Mouse (Mus musculus): ENCODE results near the gene Arl8a. TPM values are rescaled to one million over a fixed set of nuclear protein-coding genes. Genes with fewer than 3 reads are reported as not detected.

Arl8a gene
- polyA plus RNA-seq, 1 experiment, result 32.7 TPM

GRCm38 (mm10) chr1:135128986-135129385, 17.6 kb upstream of the Arl8a start:
- Histone ChIP-seq H3K4me3 (ENCODE audit: insufficient read depth, low read depth, low read length) (no peak overlapping the region), H3K4me1 (ENCODE audit: control insufficient read depth, insufficient read depth, insufficient read length, low read length) (no peaks in the 10 kb centered on the region), H3K27ac (replicated peaks; ENCODE audit: low read depth, low read length) (no peak overlapping the region)

GRCm38 (mm10) chr1:135129543-135130183, 17.0 kb upstream of the Arl8a start:
- H3K4me3 ChIP-seq (ENCODE audit: insufficient read depth, low read depth, low read length), result no peak overlapping the region
- no peak overlapping the region for H3K27ac ChIP-seq (replicated peaks; ENCODE audit: low read depth, low read length)
- H3K4me1 ChIP-seq (ENCODE audit: control insufficient read depth, insufficient read depth, insufficient read length, low read length), result no peaks in the 10 kb centered on the region

- Histone ChIP-seq H3K4me3 (ENCODE audit: insufficient read depth, low read depth, low read length) (no peak overlapping the region), H3K4me1 (ENCODE audit: control insufficient read depth, insufficient read depth, insufficient read length, low read length) (no peaks in the 10 kb centered on the region), H3K27ac (replicated peaks; ENCODE audit: low read depth, low read length) (peak overlapping the region; percentile 30; the same call in 1 of the 2 replicates)
Measured at GRCm38 (mm10) chr1:135130376-135131018, 16.1 kb upstream of the Arl8a start.

- H3K27ac ChIP-seq (replicated peaks; ENCODE audit: low read depth, low read length), result peak overlapping the region; percentile 75; the same call in 1 of the 2 replicates
- no peak overlapping the region for H3K4me3 ChIP-seq (ENCODE audit: insufficient read depth, low read depth, low read length)
- H3K4me1 ChIP-seq (ENCODE audit: control insufficient read depth, insufficient read depth, insufficient read length, low read length), result no peaks in the 10 kb centered on the region
Measured at GRCm38 (mm10) chr1:135131034-135131433, 15.6 kb upstream of the Arl8a start.

- Histone ChIP-seq H3K4me3 (ENCODE audit: insufficient read depth, low read depth, low read length) (no peak overlapping the region), H3K4me1 (ENCODE audit: control insufficient read depth, insufficient read depth, insufficient read length, low read length) (no peaks in the 10 kb centered on the region), H3K27ac (replicated peaks; ENCODE audit: low read depth, low read length) (peak overlapping the region; percentile 75; the same call in 1 of the 2 replicates)
Measured at GRCm38 (mm10) chr1:135131560-135131959, 15.1 kb upstream of the Arl8a start.

GRCm38 (mm10) chr1:135132473-135132872, 14.2 kb upstream of the Arl8a start, which contains the start of gene Ptpn7:
Gene Ptpn7 (plus strand): TSS chr1:135132700.
- Histone ChIP-seq H3K27ac (replicated peaks; ENCODE audit: low read depth, low read length) (peak within 1 kb of the TSS; percentile 59), H3K4me3 (ENCODE audit: insufficient read depth, low read depth, low read length) (peak within 1 kb of the TSS; percentile 23; the same call in 1 of the 2 replicates), H3K4me1 (ENCODE audit: control insufficient read depth, insufficient read depth, insufficient read length, low read length) (no peaks in the 10 kb centered on the region)

GRCm38 (mm10) chr1:135132893-135133369, 13.7 kb upstream of the Arl8a start:
- Histone ChIP-seq H3K4me1 (ENCODE audit: control insufficient read depth, insufficient read depth, insufficient read length, low read length) (no peaks in the 10 kb centered on the region), H3K4me3 (ENCODE audit: insufficient read depth, low read depth, low read length) (peak overlapping the region; percentile 23; the same call in 1 of the 2 replicates), H3K27ac (replicated peaks; ENCODE audit: low read depth, low read length) (peak overlapping the region; percentile 59)

- Histone ChIP-seq H3K4me1 (ENCODE audit: control insufficient read depth, insufficient read depth, insufficient read length, low read length) (no peaks in the 10 kb centered on the region), H3K27ac (replicated peaks; ENCODE audit: low read depth, low read length) (no peak overlapping the region), H3K4me3 (ENCODE audit: insufficient read depth, low read depth, low read length) (no peak overlapping the region)
Measured at GRCm38 (mm10) chr1:135133678-135134435, 12.8 kb upstream of the Arl8a start.

GRCm38 (mm10) chr1:135135111-135135787, 11.4 kb upstream of the Arl8a start:
- Histone ChIP-seq H3K27ac (replicated peaks; ENCODE audit: low read depth, low read length) (no peak overlapping the region), H3K4me3 (ENCODE audit: insufficient read depth, low read depth, low read length) (no peak overlapping the region), H3K4me1 (ENCODE audit: control insufficient read depth, insufficient read depth, insufficient read length, low read length) (no peaks in the 10 kb centered on the region)

GRCm38 (mm10) chr1:135136500-135136899, 10.1 kb upstream of the Arl8a start:
- Histone ChIP-seq H3K4me1 (ENCODE audit: control insufficient read depth, insufficient read depth, insufficient read length, low read length) (no peaks in the 10 kb centered on the region), H3K27ac (replicated peaks; ENCODE audit: low read depth, low read length) (no peak overlapping the region), H3K4me3 (ENCODE audit: insufficient read depth, low read depth, low read length) (no peak overlapping the region)

- H3K4me1 ChIP-seq (ENCODE audit: control insufficient read depth, insufficient read depth, insufficient read length, low read length), result no peaks in the 10 kb centered on the region
- H3K27ac ChIP-seq (replicated peaks; ENCODE audit: low read depth, low read length), result no peak overlapping the region
- H3K4me3 ChIP-seq (ENCODE audit: insufficient read depth, low read depth, low read length), result no peak overlapping the region
Measured at GRCm38 (mm10) chr1:135139906-135140305, 6.7 kb upstream of the Arl8a start.

GRCm38 (mm10) chr1:135142452-135142851, 4.2 kb upstream of the Arl8a start:
- H3K4me1 ChIP-seq (ENCODE audit: control insufficient read depth, insufficient read depth, insufficient read length, low read length), result no peaks in the 10 kb centered on the region
- no peak overlapping the region for H3K27ac ChIP-seq (replicated peaks; ENCODE audit: low read depth, low read length)
- no peak overlapping the region for H3K4me3 ChIP-seq (ENCODE audit: insufficient read depth, low read depth, low read length)

- Histone ChIP-seq H3K27ac (replicated peaks; ENCODE audit: low read depth, low read length) (no peak overlapping the region), H3K4me3 (ENCODE audit: insufficient read depth, low read depth, low read length) (no peak overlapping the region), H3K4me1 (ENCODE audit: control insufficient read depth, insufficient read depth, insufficient read length, low read length) (no peaks in the 10 kb centered on the region; the same call in 1 of the 2 replicates)
Measured at GRCm38 (mm10) chr1:135143940-135144339, 2.7 kb upstream of the Arl8a start.

- peak overlapping the region; percentile 84 for H3K27ac ChIP-seq (replicated peaks; ENCODE audit: low read depth, low read length)
- no peaks in the 10 kb centered on the region; the same call in 1 of the 2 replicates for H3K4me1 ChIP-seq (ENCODE audit: control insufficient read depth, insufficient read depth, insufficient read length, low read length)
- H3K4me3 ChIP-seq (ENCODE audit: insufficient read depth, low read depth, low read length), result peak overlapping the region; percentile 96
Measured at GRCm38 (mm10) chr1:135146946-135147701, 500 bp downstream of the Arl8a start.

Measured in brown adipose tissue, adult 24 weeks (tissue).